ENCODE assay signal across 8 mouse cellular contexts in genomic region chr10:94013196-94013595, GRCm38 (mm10). TPM values are rescaled to one million over a fixed set of nuclear protein-coding genes. Genes with fewer than 3 reads are reported as not detected.
A peak's percentile ranks its signal among the peaks of the same experiment; 100 is the strongest.
DNase-seq lines count a peak whose midpoint lies in the region; ATAC-seq and TF ChIP-seq lines count a peak whose summit lies in the region.

No protein-coding gene starts in this region.

- peak; percentile 75 for DNase-seq in kidney, adult 2 months
- DNase-seq in adrenal gland, postnatal 36 days, result peak; percentile 62 to 74
- DNase-seq in layer of hippocampus, postnatal 14 days (ENCODE audit: low spot score in 2 of 2), result peak; percentile 19 to 54
- DNase-seq in thymus, postnatal 25 days, result peak; percentile 55

- no peak overlapping the region for H3K27ac ChIP-seq in kidney, adult 2 months (ENCODE audit: insufficient read depth, low read depth, low read length)
- H3K27ac ChIP-seq in kidney, embryonic 15.5 days, result no peak overlapping the region

- 53% methylated on average over 3 of the region's 3 CpGs for WGBS in kidney, adult 2 months
- WGBS in kidney, embryonic 15.5 days, result 63% methylated on average over 3 of the region's 3 CpGs

- no peak overlapping the region for H3K4me2 ChIP-seq in kidney, embryonic 15.5 days

- no peak for TF ChIP-seq POLR2A in kidney, adult 2 months (IDR thresholded peaks at IDR 0.05; ENCODE audit: low read depth, low read length)

- peak; percentile 84 for TF ChIP-seq CTCF in kidney, adult 2 months (conservative IDR thresholded peaks at IDR 0.05; ENCODE audit: insufficient read depth, insufficient read length, low read depth, low read length)
- peak; percentile 65 for TF ChIP-seq CTCF in E14TG2a.4 (conservative IDR thresholded peaks at IDR 0.05; ENCODE audit: low read length)

- no peaks in the 10 kb centered on the region for H3K27me3 ChIP-seq in kidney, adult 2 months (replicated peaks; ENCODE audit: control insufficient read depth, insufficient read depth, low read length)
- H3K27me3 ChIP-seq in kidney, embryonic 15.5 days, result no peaks in the 10 kb centered on the region
- no peaks in the 10 kb centered on the region for H3K27me3 ChIP-seq in E14TG2a.4 (ENCODE audit: insufficient read depth, low read length)

- ATAC-seq in kidney, embryonic 15.5 days (replicated peaks; ENCODE audit: low FRiP score), result no peak
- ATAC-seq in erythroid progenitor cell, adult 5-6 weeks (replicated peaks; ENCODE audit: low FRiP score, poor library complexity, severe bottlenecking), result peak; percentile 81
- peak; percentile 58; the same call in 1 of the 2 replicates for ATAC-seq in neutrophil, adult 5-6 weeks (ENCODE audit: extremely low read depth, insufficient number of reproducible peaks, low FRiP score, poor library complexity, severe bottlenecking)

- no peak overlapping the region for H3K9ac ChIP-seq in kidney, embryonic 15.5 days

- H3K4me3 ChIP-seq in kidney, adult 2 months (ENCODE audit: insufficient read depth, low read depth, low read length), result no peak overlapping the region
- H3K4me3 ChIP-seq in kidney, embryonic 15.5 days (replicated peaks), result no peak overlapping the region
- no peak overlapping the region for H3K4me3 ChIP-seq in E14TG2a.4 (replicated peaks; ENCODE audit: low read length)

- no peaks in the 10 kb centered on the region for H3K9me3 ChIP-seq in kidney, embryonic 15.5 days (replicated peaks)
- H3K9me3 ChIP-seq in E14TG2a.4 (ENCODE audit: low read length), result no peaks in the 10 kb centered on the region

- no peaks in the 10 kb centered on the region for H3K36me3 ChIP-seq in kidney, adult 2 months (ENCODE audit: control insufficient read depth, insufficient read depth, low read length)
- H3K36me3 ChIP-seq in kidney, embryonic 15.5 days, result no peaks in the 10 kb centered on the region
- H3K36me3 ChIP-seq in E14TG2a.4 (ENCODE audit: insufficient read depth, low read length), result no peaks in the 10 kb centered on the region; the same call in 1 of the 2 replicates

- H3K4me1 ChIP-seq in kidney, adult 2 months (ENCODE audit: control insufficient read depth, insufficient read depth, low read length), result peaks cover 4% of the 10 kb centered on the region; the same call in 1 of the 2 replicates
- peaks cover 16% of the 10 kb centered on the region for H3K4me1 ChIP-seq in kidney, embryonic 15.5 days
- H3K4me1 ChIP-seq in E14TG2a.4 (replicated peaks; ENCODE audit: low read depth, low read length), result no peaks in the 10 kb centered on the region

RNA-seq across cellular contexts. Expression of gene Vezt, which starts 22.4 kb away (rescaled TPM):
- 11.2 and 12.2 TPM in 2 replicates for polyA plus RNA-seq in kidney, adult 2 months (2012; rRNA removed)
- polyA plus RNA-seq in kidney, embryonic 15.5 days (2015; fragmentation: Nextera tagmentation; extraction: Ambion mirVana), result 23.6 TPM in 2 replicates
- total RNA-seq in adrenal gland, postnatal 36 days (2021), result 10 to 100 TPM; 18.0 to 22.8 TPM
- 18.0 and 25.6 TPM in 2 replicates for total RNA-seq in erythroid progenitor cell, adult 5-6 weeks (2015; ENCODE audit: low replicate concordance)
- 20.4 and 20.5 TPM in 2 replicates for total RNA-seq in erythroid progenitor cell, adult 5-6 weeks (2017; ENCODE audit: low replicate concordance)
- total RNA-seq in layer of hippocampus, postnatal 14 days (2021), result 10 to 100 TPM; 77.1 to 77.9 TPM
- 8.3 and 9.4 TPM in 2 replicates for total RNA-seq in neutrophil, adult 5-6 weeks (2017)

RNA-seq across cellular contexts. Expression of gene Fgd6, which starts 22.6 kb away (rescaled TPM):
- polyA plus RNA-seq in kidney, adult 2 months (2012; rRNA removed), result 2.3 TPM in 2 replicates
- 3.0 and 3.3 TPM in 2 replicates for polyA plus RNA-seq in kidney, embryonic 15.5 days (2015; fragmentation: Nextera tagmentation; extraction: Ambion mirVana)
- total RNA-seq in adrenal gland, postnatal 36 days (2021), result 1 to 10 TPM; 5.1 to 5.8 TPM
- total RNA-seq in erythroid progenitor cell, adult 5-6 weeks (2015; ENCODE audit: low replicate concordance), result 7.9 and 13.0 TPM in 2 replicates
- 9.4 and 13.7 TPM in 2 replicates for total RNA-seq in erythroid progenitor cell, adult 5-6 weeks (2017; ENCODE audit: low replicate concordance)
- total RNA-seq in layer of hippocampus, postnatal 14 days (2021), result 10 to 100 TPM in 1 of 2 experiments, 1 to 10 TPM in 1; 9.7 to 10.7 TPM
- total RNA-seq in neutrophil, adult 5-6 weeks (2017), result 8.1 and 8.3 TPM in 2 replicates
